Mouse (Mus musculus) heart, embryonic 13.5 days (tissue): Measurements from ENCODE around the gene Aspa. TPM values are rescaled to one million over a fixed set of nuclear protein-coding genes. Genes with fewer than 3 reads are reported as not detected.

Source experiments
- ATAC-seq: fragments of 200-750 bp; cut with Nextera tagmentation; 2 replicates; pipeline ENCODE4 v1.8.0; 2017; ENCODE audit warnings: moderate TSS enrichment; ENCODE audit not compliant: insufficient number of reproducible peaks, low FRiP score, low TSS enrichment; ENCODE audit errors: extremely low read depth
- H3K27ac ChIP-seq: fragments of 300-500 bp; sonication (generic); replicated peaks from 2 replicates; pipeline ENCODE4 v1.5.1; 2015; ENCODE audit warnings: moderate library complexity, mild to moderate bottlenecking, inconsistent platforms
- H3K27me3 ChIP-seq: fragments of 300-500 bp; sonication (generic); replicated peaks from 2 replicates; pipeline ENCODE4 v1.6.1; 2015; ENCODE audit warnings: mild to moderate bottlenecking, inconsistent platforms
- H3K36me3 ChIP-seq: fragments of 300-500 bp; sonication (generic); 2 replicates; pipeline ENCODE4 v1.6.1; 2015; ENCODE audit warnings: mild to moderate bottlenecking, inconsistent platforms
- H3K4me1 ChIP-seq: fragments of 300-500 bp; sonication (generic); 2 replicates; pipeline ENCODE4 v1.6.1; 2015; ENCODE audit warnings: inconsistent platforms
- H3K4me2 ChIP-seq: fragments of 300-500 bp; sonication (generic); 2 replicates; pipeline ENCODE4 v1.6.1; 2015; ENCODE audit warnings: inconsistent platforms, mild to moderate bottlenecking, moderate library complexity
- H3K4me3 ChIP-seq: fragments of 300-500 bp; sonication (generic); 2 replicates; pipeline ENCODE4 v1.5.1; 2015; ENCODE audit warnings: moderate library complexity, mild to moderate bottlenecking, inconsistent platforms
- H3K9ac ChIP-seq: fragments of 300-500 bp; sonication (generic); 2 replicates; pipeline ENCODE4 v1.6.1; 2015; ENCODE audit warnings: inconsistent platforms, mild to moderate bottlenecking, moderate library complexity
- H3K9me3 ChIP-seq: fragments of 300-500 bp; sonication (generic); 2 replicates; pipeline ENCODE4 v1.6.1; 2016; ENCODE audit warnings: inconsistent platforms
- whole genome bisulfite sequencing: fragments of 180-500 bp; shearing (Covaris S2); methylation state at CpG from one replicate; pipeline ENCODE4 v1.1.7; 2015; ENCODE audit warnings: mixed read lengths; 5-methylcytosine and 5-hydroxymethylcytosine counted together
- polyA plus RNA-seq: library from polyadenylated mRNA; unstranded; fragments of >200 nt; fragmentation: Nextera tagmentation; extraction: Ambion mirVana; gene quantifications from 2 replicates; pipeline ENCODE4 v1.2.1, GENCODE M21; 2015

Aspa gene
- polyA plus RNA-seq, 1 experiment from 2014 or later: 0.09 TPM

DNA sequence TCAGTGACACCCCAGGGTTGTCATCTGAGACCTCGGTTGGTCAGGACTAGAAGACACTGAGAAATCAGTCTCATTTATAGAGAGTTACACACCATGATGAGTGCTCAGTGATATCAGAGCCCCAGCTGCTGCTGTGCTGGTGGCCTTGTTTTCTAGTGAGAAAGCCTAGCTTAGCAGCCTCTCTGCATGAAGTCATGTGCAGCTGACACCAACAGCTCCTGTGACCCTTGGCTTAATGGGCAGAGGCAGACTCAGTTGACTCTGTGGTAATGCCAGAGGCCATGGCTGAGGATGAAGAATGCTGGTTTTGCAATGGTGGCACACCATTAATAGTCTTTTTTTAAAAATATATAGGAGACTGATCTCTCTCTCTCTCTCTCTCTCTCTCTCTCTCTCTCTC, 39.8 kb downstream of the Aspa start:
- Histone ChIP-seq H3K4me1 (0 out of 2 replicates have a peak, but pooled peaks cover 6% of the 10 kb centered on the region), H3K27me3 (no peaks in the 10 kb centered on the region), H3K4me3 (no peak overlapping the region), H3K36me3 (no peaks in the 10 kb centered on the region), H3K27ac (no peak overlapping the region), H3K9me3 (no peaks in the 10 kb centered on the region), H3K9ac (no peak overlapping the region), H3K4me2 (no peak overlapping the region)
- ATAC-seq: no peak
- 56% methylated on average over 1 of the region's 1 CpGs for WGBS

DNA sequence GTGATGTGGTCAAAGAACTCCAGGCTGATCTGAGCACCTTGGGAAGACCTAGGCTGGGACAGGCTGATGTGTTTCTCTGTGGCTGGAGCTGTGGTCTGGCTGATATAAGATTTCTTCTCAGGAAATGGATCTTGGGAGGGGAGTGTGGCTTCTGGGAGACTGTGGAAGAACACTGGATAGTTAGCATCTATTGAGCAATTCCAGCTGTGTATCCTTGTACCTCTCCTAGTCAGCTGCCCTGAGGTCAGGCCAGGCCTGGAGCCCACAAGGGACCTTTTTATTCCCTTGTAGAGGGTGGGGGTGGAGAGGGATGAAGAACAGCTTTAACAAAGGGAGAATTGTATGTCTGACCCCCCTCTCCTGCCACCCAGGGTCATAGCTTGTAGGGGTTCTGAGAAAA, 45.0 kb downstream of the Aspa start:
- Histone ChIP-seq H3K4me1 (peaks cover 24% of the 10 kb centered on the region), H3K27me3 (no peaks in the 10 kb centered on the region), H3K27ac (0 out of 2 replicates have a peak overlapping the region, but pooled peaks have one; percentile 56), H3K36me3 (no peaks in the 10 kb centered on the region), H3K9me3 (no peaks in the 10 kb centered on the region), H3K4me3 (no peak overlapping the region), H3K9ac (no peak overlapping the region), H3K4me2 (no peak overlapping the region)
- ATAC-seq: no peak

DNA sequence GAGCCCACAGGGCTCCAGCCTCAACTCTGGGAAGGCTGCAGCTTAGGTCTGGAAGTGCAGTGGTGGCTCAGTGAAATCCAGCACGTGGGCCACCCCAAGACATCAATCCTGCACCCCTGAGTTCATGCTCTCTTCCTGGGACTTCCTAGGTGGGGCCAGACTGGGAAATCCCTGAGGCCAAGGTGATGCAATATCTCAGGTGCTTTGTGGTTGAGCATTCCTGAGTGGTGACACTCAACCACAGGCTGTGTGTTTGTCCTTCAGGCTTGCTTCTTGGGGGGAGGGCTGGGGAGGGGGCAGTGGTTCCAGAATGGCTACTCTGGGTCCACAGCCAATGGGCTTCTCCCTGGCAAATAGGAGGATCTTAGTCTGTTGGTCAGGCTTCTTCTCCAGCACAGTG, 45.5 kb downstream of the Aspa start:
- H3K4me2 ChIP-seq: no peak overlapping the region
- peaks cover 25% of the 10 kb centered on the region for H3K4me1 ChIP-seq
- H3K27ac ChIP-seq: peak overlapping the region; percentile 56; the same call in 1 of the 2 replicates
- H3K4me3 ChIP-seq: no peak overlapping the region
- WGBS: 35% methylated on average over 1 of the region's 1 CpGs
- no peak for ATAC-seq
- no peaks in the 10 kb centered on the region for H3K9me3 ChIP-seq
- H3K9ac ChIP-seq: no peak overlapping the region
- H3K27me3 ChIP-seq: no peaks in the 10 kb centered on the region
- H3K36me3 ChIP-seq: no peaks in the 10 kb centered on the region

DNA sequence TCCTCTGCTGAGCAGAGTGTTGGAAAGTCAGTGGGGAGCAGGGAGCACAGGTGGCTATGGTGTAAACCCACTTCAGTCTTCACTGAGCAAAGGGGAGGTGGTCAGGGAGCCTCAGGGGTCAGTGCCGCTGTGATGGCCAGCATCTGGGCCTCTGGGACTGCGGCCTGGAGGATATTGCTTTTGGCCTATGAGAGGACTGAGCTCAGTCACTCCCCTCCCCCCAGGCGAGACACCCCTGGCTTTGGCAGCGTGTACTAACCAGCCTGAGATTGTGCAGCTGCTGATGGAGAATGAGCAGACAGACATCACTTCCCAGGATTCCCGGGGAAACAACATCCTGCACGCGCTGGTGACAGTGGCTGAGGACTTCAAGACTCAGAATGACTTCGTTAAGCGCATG, 46.0 kb downstream of the Aspa start:
- no peak overlapping the region for H3K4me2 ChIP-seq
- no peak for ATAC-seq
- 35% methylated on average over 9 of the region's 9 CpGs for WGBS

DNA sequence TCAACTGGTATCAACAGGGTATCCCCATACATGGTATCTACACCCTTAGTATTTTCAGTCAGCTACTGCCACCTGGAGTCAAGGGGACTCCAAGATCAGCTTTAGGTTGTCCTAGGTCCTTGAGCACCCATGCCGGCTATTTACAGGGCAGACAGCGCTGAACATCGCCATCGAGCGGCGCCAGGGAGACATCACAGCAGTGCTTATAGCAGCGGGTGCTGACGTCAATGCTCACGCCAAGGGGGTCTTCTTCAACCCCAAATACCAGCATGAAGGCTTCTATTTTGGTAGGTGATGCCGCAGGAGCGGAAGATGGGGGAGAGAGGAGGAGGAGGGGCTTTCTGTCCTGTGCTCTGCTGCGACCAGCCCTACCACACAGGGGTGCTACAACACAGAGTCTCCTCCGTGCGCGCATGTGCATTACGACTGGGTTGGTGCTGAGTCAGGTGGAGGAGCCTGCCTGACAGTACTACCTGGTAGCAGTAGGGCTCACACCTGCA, 47.8 kb downstream of the Aspa start:
- Histone ChIP-seq H3K9me3 (no peaks in the 10 kb centered on the region), H3K4me3 (peak overlapping the region; percentile 47), H3K36me3 (no peaks in the 10 kb centered on the region), H3K9ac (peak overlapping the region; percentile 66), H3K4me1 (peaks cover 25% of the 10 kb centered on the region), H3K27me3 (no peaks in the 10 kb centered on the region; the same call in 1 of the 2 replicates), H3K4me2 (peak overlapping the region; percentile 70), H3K27ac (no peak overlapping the region)
- ATAC-seq: no peak; the same call in 1 of the 2 replicates
- 5% methylated on average over 16 of the region's 16 CpGs for WGBS

More for the DNA sequence above, 46.0 kb downstream of the Aspa start:
- no peaks in the 10 kb centered on the region for H3K36me3 ChIP-seq
- H3K4me1 ChIP-seq: peaks cover 25% of the 10 kb centered on the region
- H3K4me3 ChIP-seq: no peak overlapping the region
- peak overlapping the region; percentile 56; the same call in 1 of the 2 replicates for H3K27ac ChIP-seq
- no peaks in the 10 kb centered on the region for H3K9me3 ChIP-seq
- H3K27me3 ChIP-seq: no peaks in the 10 kb centered on the region
- H3K9ac ChIP-seq: no peak overlapping the region

DNA sequence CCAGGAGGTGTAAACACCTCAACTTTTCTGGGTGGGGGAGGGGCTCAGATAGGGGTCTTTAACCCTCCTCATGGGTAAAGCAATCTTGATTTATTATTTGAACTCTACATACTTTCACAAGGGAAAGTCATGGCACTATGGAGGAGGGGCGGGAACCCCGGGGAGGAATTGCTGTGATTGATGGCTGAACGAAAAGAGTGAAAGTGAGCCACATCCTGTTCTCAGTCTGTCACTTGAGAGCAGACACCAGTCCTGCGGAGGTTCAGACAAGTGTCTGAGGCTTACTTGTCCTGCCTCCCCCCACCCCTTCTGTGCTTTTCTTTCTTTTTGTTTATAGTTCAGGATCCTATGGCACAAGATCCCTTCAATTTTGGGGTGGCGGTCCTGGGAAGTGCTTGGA, 48.7 kb downstream of the Aspa start:
- ATAC-seq: no peak
- no peak overlapping the region for H3K27ac ChIP-seq
- no peaks in the 10 kb centered on the region; the same call in 1 of the 2 replicates for H3K27me3 ChIP-seq
- H3K9me3 ChIP-seq: no peaks in the 10 kb centered on the region
- H3K4me1 ChIP-seq: peaks cover 25% of the 10 kb centered on the region
- H3K4me2 ChIP-seq: 0 out of 2 replicates have a peak overlapping the region, but pooled peaks have one; percentile 5
- no peaks in the 10 kb centered on the region for H3K36me3 ChIP-seq
- no peak overlapping the region for H3K9ac ChIP-seq
- WGBS: 34% methylated on average over 5 of the region's 5 CpGs
- H3K4me3 ChIP-seq: no peak overlapping the region

DNA sequence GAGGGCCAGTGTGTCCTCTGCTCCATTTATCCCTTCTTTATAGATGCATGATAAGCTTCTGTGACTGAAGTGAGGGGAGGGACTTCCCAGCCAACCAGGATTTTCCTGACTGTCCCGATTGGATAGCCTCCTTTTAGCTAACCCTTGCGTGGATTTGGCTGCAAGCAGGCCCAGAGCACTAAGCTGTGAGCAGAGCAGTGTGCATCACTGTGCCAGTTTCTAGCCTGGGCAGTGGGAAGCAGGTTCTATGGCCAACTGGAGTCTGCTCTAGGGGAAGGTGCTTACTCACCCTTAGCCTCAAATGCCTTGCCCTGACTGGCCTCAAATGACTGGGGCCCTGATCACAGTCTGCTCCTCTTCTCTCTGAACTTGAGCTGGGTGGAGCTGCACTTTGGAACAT, 54.6 kb downstream of the Aspa start:
- Histone ChIP-seq H3K4me3 (no peak overlapping the region), H3K36me3 (no peaks in the 10 kb centered on the region), H3K9me3 (no peaks in the 10 kb centered on the region), H3K9ac (no peak overlapping the region), H3K27ac (no peak overlapping the region), H3K4me1 (0 out of 2 replicates have a peak, but pooled peaks cover 4% of the 10 kb centered on the region), H3K4me2 (no peak overlapping the region), H3K27me3 (peaks cover 7% of the 10 kb centered on the region; the same call in 1 of the 2 replicates)
- 23% methylated on average over 2 of the region's 2 CpGs for WGBS
- no peak for ATAC-seq

DNA sequence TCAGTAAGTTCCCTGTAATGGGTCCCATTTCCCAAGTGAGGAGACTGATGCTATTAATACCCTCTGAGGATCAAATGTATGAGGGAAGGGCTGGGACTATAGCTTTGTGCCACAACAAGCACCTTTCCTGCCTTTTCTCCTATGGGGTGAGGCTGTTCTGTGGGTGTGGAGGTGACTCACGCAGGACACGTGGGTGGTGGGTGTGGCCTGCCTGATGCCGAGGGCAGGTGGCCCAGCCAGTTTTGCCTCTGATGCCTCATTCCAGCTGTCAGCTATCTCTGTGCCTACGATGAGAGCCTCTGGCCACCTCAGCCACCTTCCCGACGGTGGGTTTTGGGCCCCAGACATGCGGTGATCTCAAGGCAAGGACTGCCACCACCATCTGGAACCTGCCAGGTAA, 62.1 kb downstream of the Aspa start, which contains the start of gene Trpv3:
Gene Trpv3, plus strand, starts transcription at position 122 of the 400 bp plus-strand sequence.
- Histone ChIP-seq H3K9me3 (no peaks in the 10 kb centered on the region), H3K4me3 (no peak within 1 kb of the TSS), H3K27me3 (peaks cover 33% of the 10 kb centered on the region), H3K4me2 (no peak within 1 kb of the TSS), H3K9ac (no peak within 1 kb of the TSS), H3K36me3 (no peaks in the 10 kb centered on the region), H3K27ac (no peak within 1 kb of the TSS), H3K4me1 (0 out of 2 replicates have a peak, but pooled peaks cover 5% of the 10 kb centered on the region)
- 73% methylated on average over 7 of the region's 7 CpGs for WGBS
- no peak for ATAC-seq

DNA sequence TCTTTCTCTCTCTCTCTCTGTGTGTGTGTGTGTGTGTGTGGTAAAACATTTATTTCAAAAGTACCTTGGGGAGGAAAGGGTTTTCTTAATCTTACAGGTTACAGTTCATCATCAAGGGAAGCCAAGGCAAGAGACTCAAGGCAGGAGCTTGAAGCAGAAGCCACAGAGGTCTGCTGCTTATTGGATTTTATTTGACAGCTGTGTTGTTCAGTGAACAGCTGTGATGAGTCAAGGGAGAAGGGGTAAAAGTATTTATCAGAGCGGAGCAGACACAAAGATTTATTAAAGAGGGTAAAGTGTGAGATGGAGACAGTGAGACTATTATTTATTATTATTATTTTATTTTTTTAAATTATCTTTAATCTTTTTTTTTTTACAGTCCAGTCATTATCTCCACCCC, 68.0 kb downstream of the Aspa start:
- Histone ChIP-seq H3K9ac (no peak overlapping the region), H3K4me2 (no peak overlapping the region), H3K36me3 (no peaks in the 10 kb centered on the region), H3K9me3 (peaks cover 4% of the 10 kb centered on the region; the same call in 1 of the 2 replicates), H3K4me3 (no peak overlapping the region), H3K27me3 (no peaks in the 10 kb centered on the region), H3K27ac (no peak overlapping the region), H3K4me1 (no peaks in the 10 kb centered on the region)
- WGBS: 63% methylated on average over 1 of the region's 1 CpGs
- ATAC-seq: no peak

DNA sequence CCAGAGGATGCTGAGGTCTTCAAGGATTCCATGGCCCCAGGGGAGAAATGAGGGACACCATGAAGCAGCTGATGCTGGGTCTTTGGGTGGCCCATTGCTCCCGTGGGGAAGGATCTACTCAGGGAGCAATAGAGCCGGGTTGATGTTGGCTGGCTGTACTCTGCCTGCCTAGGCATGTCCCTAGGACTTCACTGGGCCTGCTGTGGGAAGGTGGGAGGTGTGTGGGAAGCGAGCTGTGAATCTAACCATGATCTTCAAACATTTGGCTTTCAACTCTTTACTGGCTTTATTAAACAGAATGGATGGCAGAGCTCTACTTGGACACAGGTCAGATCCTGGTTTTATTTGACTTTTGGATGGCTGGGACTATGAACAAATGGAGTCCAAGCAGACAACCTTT, 68.9 kb downstream of the Aspa start:
- Histone ChIP-seq H3K36me3 (no peaks in the 10 kb centered on the region), H3K4me3 (no peak overlapping the region), H3K4me1 (no peaks in the 10 kb centered on the region), H3K9me3 (peaks cover 4% of the 10 kb centered on the region; the same call in 1 of the 2 replicates), H3K27me3 (no peaks in the 10 kb centered on the region), H3K4me2 (no peak overlapping the region), H3K27ac (no peak overlapping the region), H3K9ac (no peak overlapping the region)
- WGBS: 61% methylated on average over 3 of the region's 3 CpGs
- no peak for ATAC-seq

DNA sequence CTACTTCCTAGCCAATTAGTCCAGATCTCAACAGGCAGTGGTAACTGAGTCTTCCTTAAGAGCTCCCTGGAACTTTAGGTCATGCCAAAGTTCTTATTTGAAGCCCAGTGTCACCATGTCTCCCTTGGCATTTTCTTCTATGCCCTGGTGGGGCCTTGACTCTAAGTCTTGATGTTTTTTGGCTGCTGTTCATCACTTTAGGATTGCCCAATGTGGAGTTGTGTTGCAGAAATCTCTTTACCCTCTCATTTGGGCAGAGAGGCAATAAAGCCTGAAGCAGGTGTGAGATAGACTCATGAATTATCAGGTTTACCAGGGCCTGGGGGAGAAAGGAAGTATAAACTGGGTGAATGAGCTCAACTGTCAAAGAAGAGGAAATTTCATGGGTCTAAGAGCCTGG, 70.7 kb downstream of the Aspa start:
- no peak overlapping the region for H3K9ac ChIP-seq
- no peaks in the 10 kb centered on the region for H3K4me1 ChIP-seq
- no peak overlapping the region for H3K27ac ChIP-seq
- no peak overlapping the region for H3K4me3 ChIP-seq
- no peaks in the 10 kb centered on the region for H3K27me3 ChIP-seq
- H3K9me3 ChIP-seq: peaks cover 4% of the 10 kb centered on the region; the same call in 1 of the 2 replicates
- no peaks in the 10 kb centered on the region for H3K36me3 ChIP-seq
- H3K4me2 ChIP-seq: no peak overlapping the region
- no peak for ATAC-seq

DNA sequence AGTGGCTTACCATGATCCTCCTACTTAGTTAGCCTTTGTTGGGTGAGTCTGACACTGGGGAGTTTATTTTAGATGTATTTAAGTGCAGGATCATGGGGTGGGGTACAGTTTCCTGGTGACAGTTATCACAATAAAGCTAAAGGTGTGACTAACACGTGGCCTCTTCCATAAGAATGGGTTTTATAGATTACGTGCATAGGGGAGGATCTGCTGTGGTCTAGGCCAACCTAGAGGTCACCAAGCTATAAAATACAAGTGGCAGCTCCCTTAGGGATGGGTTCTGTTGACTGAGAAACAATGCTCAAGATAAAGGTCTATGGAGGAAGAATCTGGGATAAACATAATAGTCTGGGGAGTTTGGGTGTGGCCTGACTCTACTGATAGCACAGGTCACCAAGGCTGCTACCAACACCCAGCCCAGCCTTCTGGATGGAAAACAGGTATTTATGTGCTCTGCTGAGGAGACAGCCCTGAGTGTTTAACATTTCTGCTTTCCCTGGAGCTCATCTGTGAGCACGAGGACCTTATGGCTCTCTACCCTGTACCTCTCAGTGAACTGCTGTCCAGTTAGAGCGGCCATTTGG, 71.9 kb downstream of the Aspa start:
- Histone ChIP-seq H3K9ac (no peak overlapping the region), H3K4me1 (no peaks in the 10 kb centered on the region), H3K4me2 (no peak overlapping the region), H3K27ac (no peak overlapping the region), H3K27me3 (no peaks in the 10 kb centered on the region), H3K9me3 (peaks cover 4% of the 10 kb centered on the region; the same call in 1 of the 2 replicates), H3K36me3 (no peaks in the 10 kb centered on the region), H3K4me3 (no peak overlapping the region)
- WGBS: 74% methylated on average over 4 of the region's 4 CpGs
- ATAC-seq: no peak
